Mouse (Mus musculus) heart, adult 2 months (tissue): ENCODE measurements around the gene Ccdc57.

Source experiments
- CTCF ChIP-seq: fragments of 200-600 bp; IDR thresholded peaks from 2 replicates; pipeline ENCODE4 v1.8.1; 2022; ENCODE audit warnings: antibody characterized with exemption, mild to moderate bottlenecking, moderate library complexity
- EP300 ChIP-seq: fragments of 200-500 bp; IDR thresholded peaks from 2 replicates; pipeline ENCODE4 v1.6.1; 2011; ENCODE audit warnings: low read depth, low read length, control low read depth; ENCODE audit not compliant: insufficient read depth
- POLR2A ChIP-seq: fragments of 200-500 bp; IDR thresholded peaks from 2 replicates; pipeline ENCODE4 v1.6.1; 2011; ENCODE audit warnings: mild to moderate bottlenecking, low read depth, low read length, control low read depth; ENCODE audit not compliant: insufficient read depth

- no peak for TF ChIP-seq POLR2A
- TF ChIP-seq CTCF = no peak
- TF ChIP-seq EP300 = no peak
Measured at GRCm38 (mm10) chr11:120948328-120948727, 15.7 kb upstream of the Ccdc57 start, which contains the start of gene Slc16a3.
